Mouse (Mus musculus) cerebral cortex, adult 2 months (tissue): ENCODE measurements around the gene Tcap.

Source experiments
- WGBS: fragments of 180-500 bp; shearing (Covaris S2); methylation state at CpG from one replicate; pipeline ENCODE4 v1.1.7; 2018; 5-methylcytosine and 5-hydroxymethylcytosine counted together

Gene Tcap

DNA sequence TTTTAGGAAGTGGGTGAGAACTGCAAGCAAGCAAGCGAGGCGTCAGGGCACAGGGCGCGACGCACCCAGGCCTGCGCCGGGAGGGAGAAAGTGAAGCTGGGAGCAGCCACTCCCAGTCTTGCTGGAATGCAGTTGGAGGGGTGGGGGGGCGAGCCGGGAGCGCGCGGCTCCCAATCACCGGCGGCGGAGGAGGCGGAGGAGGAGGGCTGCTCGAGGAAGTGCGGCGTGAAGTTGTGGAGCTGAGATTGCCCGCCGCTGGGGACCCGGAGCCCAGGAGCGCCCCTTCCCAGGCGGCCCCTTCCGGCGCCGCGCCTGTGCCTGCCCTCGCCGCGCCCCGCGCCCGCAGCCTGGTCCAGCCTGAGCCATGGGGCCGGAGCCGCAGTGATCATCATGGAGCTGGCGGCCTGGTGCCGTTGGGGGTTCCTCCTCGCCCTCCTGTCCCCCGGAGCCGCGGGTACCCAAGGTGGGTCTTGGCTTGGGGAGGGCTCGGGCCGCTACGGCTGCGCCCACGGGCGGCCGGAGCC is 28.7 kb downstream of the Tcap start, which contains the start of gene Erbb2:
TSS of gene Erbb2 (plus strand) at position 198 of the 524 bp plus-strand sequence.
- under 1% methylated on average over 49 of the region's 49 CpGs for WGBS

DNA sequence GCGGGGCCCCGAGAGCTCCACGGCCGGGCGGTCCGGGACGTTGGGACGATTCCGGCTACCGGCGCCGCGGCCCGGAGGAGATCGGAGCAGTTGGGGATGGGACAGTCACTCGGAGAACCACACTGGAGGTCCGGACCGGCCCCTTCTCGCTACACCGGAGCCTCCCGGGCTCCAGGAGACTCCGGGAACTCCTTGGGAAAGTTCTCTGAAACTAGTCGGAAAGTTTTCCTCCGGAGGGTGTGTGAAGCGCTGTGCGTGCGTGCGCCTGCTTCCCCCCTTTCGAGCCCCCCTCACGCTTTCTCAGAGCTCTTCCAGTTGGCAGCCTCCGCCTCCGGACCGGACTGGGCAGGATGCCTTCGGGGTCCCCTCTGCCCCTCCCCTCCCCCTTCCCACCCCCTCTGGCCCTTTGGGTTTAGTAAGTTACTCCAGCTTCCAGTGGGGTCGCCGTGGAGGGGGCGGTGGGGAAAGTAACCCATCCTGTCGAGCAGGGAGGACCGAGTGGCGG is 29.2 kb downstream of the Tcap start:
- WGBS, result under 1% methylated on average over 40 of the region's 40 CpGs

DNA sequence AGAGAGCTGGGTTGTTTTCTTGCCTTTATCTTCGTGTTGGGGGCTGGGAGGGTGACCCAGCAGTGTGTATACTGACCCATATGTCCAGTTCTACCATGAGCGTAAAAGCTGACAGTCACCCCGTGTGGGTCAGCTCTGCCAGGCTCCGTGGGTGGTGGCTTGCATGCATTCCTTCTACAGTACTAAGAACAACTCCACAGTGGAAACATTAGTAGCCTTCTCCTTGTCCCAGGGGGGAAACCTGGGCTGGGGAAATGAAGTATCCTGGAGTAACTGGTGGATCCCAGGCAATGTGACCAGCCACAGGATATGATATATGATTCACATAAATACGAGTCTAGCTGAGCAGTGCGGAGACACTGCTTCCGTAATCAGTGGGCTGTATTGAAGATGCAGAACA is 30.1 kb downstream of the Tcap start:
- WGBS, result 23% methylated on average over 7 of the region's 7 CpGs

DNA sequence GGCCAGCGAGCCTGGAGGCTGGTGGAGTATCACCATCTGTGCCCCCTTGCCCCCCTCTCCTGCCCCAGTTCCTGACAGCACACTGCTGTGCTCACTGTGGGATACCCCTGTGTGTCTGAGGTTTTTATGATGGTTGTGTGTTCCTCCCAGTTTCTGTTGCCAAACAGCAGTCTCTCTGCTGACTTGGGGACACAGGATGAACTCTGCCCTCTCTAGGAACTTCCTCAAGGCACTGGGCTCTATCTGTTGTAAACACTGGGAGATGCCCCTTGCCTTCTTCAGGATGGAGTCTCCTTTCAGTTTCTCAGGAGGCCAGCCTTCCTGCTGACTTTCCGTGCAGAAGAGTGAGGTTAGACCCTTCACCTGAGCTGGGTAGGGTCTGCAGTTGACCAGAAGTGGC is 30.6 kb downstream of the Tcap start:
- 52% methylated on average over 2 of the region's 2 CpGs for WGBS

DNA sequence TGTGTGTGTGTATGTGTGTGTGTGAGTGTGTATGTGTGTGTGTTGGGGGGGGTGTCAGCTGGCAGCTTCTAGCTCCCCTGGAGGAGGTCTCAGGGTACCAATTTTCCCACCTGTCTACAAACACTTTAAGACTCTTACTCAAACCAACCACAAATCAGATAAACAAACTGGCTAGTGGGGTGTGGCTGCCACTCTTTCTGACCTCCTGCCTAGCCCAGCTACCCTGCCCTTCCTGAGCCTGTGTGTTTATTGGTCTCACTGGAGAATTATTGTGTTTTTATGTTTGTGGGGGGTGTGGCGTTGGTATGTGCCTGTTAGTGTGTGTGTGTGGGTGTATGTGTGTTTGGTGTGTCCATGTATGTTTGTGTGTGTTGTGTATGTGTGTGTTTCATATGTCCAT is 33.5 kb downstream of the Tcap start:
- 78% methylated on average over 1 of the region's 1 CpGs for WGBS

DNA sequence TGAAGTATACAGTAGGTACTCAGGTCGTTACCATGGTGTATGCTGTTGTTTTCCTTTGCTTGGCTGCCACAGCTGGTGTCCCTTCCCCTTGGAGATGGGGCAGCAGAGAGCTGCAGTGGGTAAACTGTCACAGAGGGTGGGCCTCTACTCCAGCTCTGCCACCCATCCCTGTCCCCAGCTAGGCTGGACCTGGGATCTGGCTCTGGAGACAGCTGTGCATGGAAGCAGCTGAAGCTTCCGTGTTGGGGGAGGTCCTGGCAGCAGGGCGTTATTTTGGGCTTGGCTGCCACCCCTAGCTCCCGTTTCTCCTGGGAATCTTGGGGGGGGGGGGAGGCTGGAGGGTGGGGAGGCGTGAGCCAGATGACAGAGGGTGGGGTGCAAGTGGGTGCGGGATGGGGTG is 34.7 kb downstream of the Tcap start:
- WGBS, result 33% methylated on average over 5 of the region's 6 CpGs

DNA sequence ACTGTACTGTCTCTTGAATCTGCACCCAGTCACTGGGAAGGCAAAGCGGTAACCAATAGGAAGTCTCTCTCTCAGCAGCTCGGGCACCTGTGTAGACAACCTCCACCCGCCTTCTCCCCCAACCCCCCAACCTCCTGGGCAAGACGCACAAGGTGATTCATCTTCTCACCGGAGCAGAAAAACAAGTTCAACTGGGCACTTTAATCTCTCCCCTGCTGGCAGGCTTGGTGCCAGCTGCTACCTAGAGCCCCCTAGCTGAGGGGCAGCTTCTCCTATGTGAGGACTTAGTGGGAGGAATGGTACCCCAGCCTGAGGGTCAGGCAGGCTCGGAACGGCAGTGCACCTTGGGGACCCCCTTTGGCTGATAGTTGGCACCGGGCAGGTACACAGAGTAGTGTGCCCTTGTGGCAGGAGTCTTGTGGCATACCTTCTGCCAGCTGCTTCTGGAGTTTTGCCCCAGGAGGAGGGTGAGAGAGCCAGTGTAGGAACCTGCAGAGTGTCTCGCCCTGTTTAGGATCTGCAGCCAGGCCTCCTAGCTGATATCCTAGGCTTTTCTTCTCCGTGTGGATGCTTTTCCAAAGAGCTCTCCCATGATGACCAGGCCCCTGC is 35.4 kb downstream of the Tcap start:
- 73% methylated on average over 10 of the region's 10 CpGs for WGBS

DNA sequence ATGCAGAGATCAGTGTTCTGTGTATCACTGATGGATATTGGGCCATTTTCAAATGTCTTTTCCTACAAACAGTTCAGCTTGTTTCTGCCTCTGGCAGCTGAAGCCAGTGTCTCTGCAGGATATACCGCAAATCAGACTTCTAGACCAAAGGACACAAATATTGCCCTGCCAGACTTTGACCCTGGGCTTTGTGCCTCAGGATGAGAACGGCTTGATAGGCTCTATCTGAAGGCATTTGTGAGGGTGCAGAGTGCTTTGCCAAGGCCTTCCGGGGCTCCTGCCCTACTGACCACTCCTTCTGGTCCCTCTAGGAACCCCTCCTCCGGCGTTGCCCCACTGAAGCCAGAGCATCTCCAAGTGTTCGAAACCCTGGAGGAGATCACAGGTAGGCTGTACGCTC is 43.0 kb downstream of the Tcap start:
- WGBS, result 94% methylated on average over 7 of the region's 7 CpGs

DNA sequence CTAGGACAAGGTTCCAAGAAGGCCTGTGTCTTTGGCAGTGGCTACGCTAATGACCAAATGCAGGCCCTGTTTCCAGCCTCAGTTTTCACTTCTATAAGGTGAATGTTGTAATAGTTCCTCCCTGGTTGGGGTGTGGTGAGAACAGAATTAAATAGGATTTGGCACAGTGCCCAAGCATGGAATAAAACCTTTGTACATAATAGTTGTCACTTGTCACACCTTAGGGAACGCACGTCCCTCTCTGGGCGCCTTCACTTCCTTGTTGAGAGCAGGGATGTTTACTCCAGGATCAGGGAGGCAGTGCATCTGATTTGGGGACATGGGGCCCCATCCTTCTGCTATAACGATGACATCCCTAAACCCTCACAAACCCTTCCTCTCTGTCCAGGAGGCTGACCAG is 44.8 kb downstream of the Tcap start:
- WGBS, result 85% methylated on average over 5 of the region's 5 CpGs

DNA sequence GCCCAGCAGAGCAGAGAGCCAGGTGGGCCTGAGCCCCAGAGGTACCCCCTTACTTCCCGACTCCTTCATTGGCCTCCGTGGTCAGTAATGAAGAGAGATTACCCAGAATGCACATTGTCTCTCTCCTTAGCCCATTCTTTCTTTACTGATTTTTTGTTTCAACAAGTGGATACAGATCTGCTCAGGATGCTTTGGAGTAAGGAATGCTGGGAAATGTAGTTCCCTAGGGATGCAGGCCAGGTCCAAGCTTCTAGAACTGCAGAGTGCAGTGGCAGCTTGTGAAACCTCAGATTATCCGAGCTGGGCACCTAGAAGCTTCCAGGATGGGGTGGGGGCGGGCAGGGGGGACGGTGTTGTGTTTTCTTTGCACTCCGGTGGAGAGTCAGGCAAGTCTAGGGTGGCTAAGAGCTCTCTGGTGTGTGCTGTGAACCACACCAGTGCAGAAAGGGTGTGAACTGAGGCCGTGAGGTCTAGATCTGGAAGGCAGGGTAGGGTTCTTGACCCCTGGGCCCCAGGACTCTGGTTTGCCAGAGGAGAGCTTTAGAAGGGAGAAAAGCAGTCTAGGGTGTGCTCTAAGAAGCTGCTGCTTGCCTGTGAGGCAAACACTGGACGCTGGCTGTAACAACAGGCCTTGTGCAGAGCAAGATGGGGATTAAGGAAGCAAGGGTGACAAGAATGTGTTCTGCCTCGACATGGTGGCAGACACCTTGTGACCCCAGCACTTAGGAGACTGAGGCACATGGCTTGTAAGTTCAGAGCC is 48.3 kb downstream of the Tcap start:
- 85% methylated on average over 9 of the region's 9 CpGs for WGBS
